Mouse (Mus musculus): ENCODE measurements around the gene Mgat5. TPM values are rescaled to one million over a fixed set of nuclear protein-coding genes. Genes with fewer than 3 reads are reported as not detected.
A peak's percentile ranks its signal among the peaks of the same experiment; 100 is the strongest.

Gene Mgat5
- polyA plus RNA-seq, 1 experiment from 2014 or later = 13.1 TPM

- Histone ChIP-seq H3K4me3 (ENCODE audit: low read length) (no peak overlapping the region), H3K36me3 (ENCODE audit: control insufficient read depth, insufficient read depth, low read length) (no peaks in the 10 kb centered on the region), H3K4me1 (ENCODE audit: control insufficient read depth, insufficient read depth, low read depth, low read length) (no peaks in the 10 kb centered on the region), H3K4me2 (ENCODE audit: low read length) (no peak overlapping the region), H3K27me3 (replicated peaks; ENCODE audit: control insufficient read depth, insufficient read depth, low read length) (no peaks in the 10 kb centered on the region), H3K9me3 (ENCODE audit: control insufficient read depth, low read length) (no peaks in the 10 kb centered on the region), H3K27ac (ENCODE audit: low read depth, low read length) (no peak overlapping the region), H3K9ac (ENCODE audit: low read depth, low read length) (no peak overlapping the region)
- no peak for ATAC-seq
- 80% methylated on average over 6 of the region's 6 CpGs for WGBS
Observed at GRCm38 (mm10) chr1:127192396-127192795, 12.4 kb upstream of the Mgat5 start.

GRCm38 (mm10) chr1:127199186-127199585 is 5.6 kb upstream of the Mgat5 start:
- H3K9ac ChIP-seq (ENCODE audit: low read depth, low read length) = no peak overlapping the region
- WGBS = 89% methylated on average over 2 of the region's 2 CpGs
- H3K27me3 ChIP-seq (replicated peaks; ENCODE audit: control insufficient read depth, insufficient read depth, low read length) = no peaks in the 10 kb centered on the region
- H3K4me1 ChIP-seq (ENCODE audit: control insufficient read depth, insufficient read depth, low read depth, low read length) = peaks cover 6% of the 10 kb centered on the region
- H3K36me3 ChIP-seq (ENCODE audit: control insufficient read depth, insufficient read depth, low read length) = no peaks in the 10 kb centered on the region
- no peak overlapping the region for H3K4me3 ChIP-seq (ENCODE audit: low read length)
- H3K9me3 ChIP-seq (ENCODE audit: control insufficient read depth, low read length) = no peaks in the 10 kb centered on the region
- H3K4me2 ChIP-seq (ENCODE audit: low read length) = no peak overlapping the region
- no peak overlapping the region for H3K27ac ChIP-seq (ENCODE audit: low read depth, low read length)
- ATAC-seq = no peak

- Histone ChIP-seq H3K9ac (ENCODE audit: low read depth, low read length) (no peak overlapping the region), H3K9me3 (ENCODE audit: control insufficient read depth, low read length) (no peaks in the 10 kb centered on the region), H3K4me1 (ENCODE audit: control insufficient read depth, insufficient read depth, low read depth, low read length) (peaks cover 16% of the 10 kb centered on the region), H3K27ac (ENCODE audit: low read depth, low read length) (no peak overlapping the region), H3K4me3 (ENCODE audit: low read length) (no peak overlapping the region), H3K27me3 (replicated peaks; ENCODE audit: control insufficient read depth, insufficient read depth, low read length) (no peaks in the 10 kb centered on the region), H3K36me3 (ENCODE audit: control insufficient read depth, insufficient read depth, low read length) (no peaks in the 10 kb centered on the region), H3K4me2 (ENCODE audit: low read length) (no peak overlapping the region)
- no peak for ATAC-seq
- WGBS = 78% methylated on average over 4 of the region's 4 CpGs
Observed at GRCm38 (mm10) chr1:127202360-127202759, 2.5 kb upstream of the Mgat5 start.

GRCm38 (mm10) chr1:127203231-127203764 is 1.5 kb upstream of the Mgat5 start:
- H3K36me3 ChIP-seq (ENCODE audit: control insufficient read depth, insufficient read depth, low read length) = no peaks in the 10 kb centered on the region
- H3K9ac ChIP-seq (ENCODE audit: low read depth, low read length) = no peak overlapping the region
- H3K27ac ChIP-seq (ENCODE audit: low read depth, low read length) = no peak overlapping the region
- no peaks in the 10 kb centered on the region for H3K27me3 ChIP-seq (replicated peaks; ENCODE audit: control insufficient read depth, insufficient read depth, low read length)
- no peaks in the 10 kb centered on the region for H3K9me3 ChIP-seq (ENCODE audit: control insufficient read depth, low read length)
- no peak for ATAC-seq
- no peak overlapping the region for H3K4me2 ChIP-seq (ENCODE audit: low read length)
- 56% methylated on average over 4 of the region's 4 CpGs for WGBS
- H3K4me1 ChIP-seq (ENCODE audit: control insufficient read depth, insufficient read depth, low read depth, low read length) = peaks cover 25% of the 10 kb centered on the region
- no peak overlapping the region for H3K4me3 ChIP-seq (ENCODE audit: low read length)

- H3K4me3 ChIP-seq (ENCODE audit: low read length) = peak overlapping the region; percentile 87
- no peaks in the 10 kb centered on the region for H3K9me3 ChIP-seq (ENCODE audit: control insufficient read depth, low read length)
- 0% methylated on average over 24 of the region's 24 CpGs for WGBS
- peaks cover 25% of the 10 kb centered on the region for H3K4me1 ChIP-seq (ENCODE audit: control insufficient read depth, insufficient read depth, low read depth, low read length)
- H3K4me2 ChIP-seq (ENCODE audit: low read length) = peak overlapping the region; percentile 80
- peak overlapping the region; percentile 91 for H3K9ac ChIP-seq (ENCODE audit: low read depth, low read length)
- H3K27ac ChIP-seq (ENCODE audit: low read depth, low read length) = peak overlapping the region; percentile 96
- no peaks in the 10 kb centered on the region for H3K27me3 ChIP-seq (replicated peaks; ENCODE audit: control insufficient read depth, insufficient read depth, low read length)
- no peaks in the 10 kb centered on the region for H3K36me3 ChIP-seq (ENCODE audit: control insufficient read depth, insufficient read depth, low read length)
- peak; percentile 2; the same call in 1 of the 2 replicates for ATAC-seq
Observed at GRCm38 (mm10) chr1:127205501-127206019, 745 bp downstream of the Mgat5 start.

- Histone ChIP-seq H3K27me3 (replicated peaks; ENCODE audit: control insufficient read depth, insufficient read depth, low read length) (no peaks in the 10 kb centered on the region), H3K4me2 (ENCODE audit: low read length) (peak overlapping the region; percentile 80), H3K4me3 (ENCODE audit: low read length) (peak overlapping the region; percentile 87), H3K9ac (ENCODE audit: low read depth, low read length) (peak overlapping the region; percentile 91), H3K9me3 (ENCODE audit: control insufficient read depth, low read length) (no peaks in the 10 kb centered on the region), H3K4me1 (ENCODE audit: control insufficient read depth, insufficient read depth, low read depth, low read length) (peaks cover 25% of the 10 kb centered on the region), H3K27ac (ENCODE audit: low read depth, low read length) (peak overlapping the region; percentile 96), H3K36me3 (ENCODE audit: control insufficient read depth, insufficient read depth, low read length) (no peaks in the 10 kb centered on the region)
- peak; percentile 46 for ATAC-seq
- under 1% methylated on average over 34 of the region's 39 CpGs for WGBS
Observed at GRCm38 (mm10) chr1:127206020-127206641, 1.3 kb downstream of the Mgat5 start.

- ATAC-seq = no peak
- Histone ChIP-seq H3K27ac (ENCODE audit: low read depth, low read length) (peak overlapping the region; percentile 96), H3K4me1 (ENCODE audit: control insufficient read depth, insufficient read depth, low read depth, low read length) (peaks cover 25% of the 10 kb centered on the region), H3K4me2 (ENCODE audit: low read length) (peak overlapping the region; percentile 80), H3K27me3 (replicated peaks; ENCODE audit: control insufficient read depth, insufficient read depth, low read length) (no peaks in the 10 kb centered on the region), H3K4me3 (ENCODE audit: low read length) (peak overlapping the region; percentile 87), H3K9ac (ENCODE audit: low read depth, low read length) (peak overlapping the region; percentile 91), H3K36me3 (ENCODE audit: control insufficient read depth, insufficient read depth, low read length) (no peaks in the 10 kb centered on the region), H3K9me3 (ENCODE audit: control insufficient read depth, low read length) (no peaks in the 10 kb centered on the region)
- 59% methylated on average over 11 of the region's 11 CpGs for WGBS
Observed at GRCm38 (mm10) chr1:127206881-127207555, 2.2 kb downstream of the Mgat5 start.

- Histone ChIP-seq H3K27ac (ENCODE audit: low read depth, low read length) (no peak overlapping the region), H3K4me2 (ENCODE audit: low read length) (peak overlapping the region; percentile 80), H3K27me3 (replicated peaks; ENCODE audit: control insufficient read depth, insufficient read depth, low read length) (no peaks in the 10 kb centered on the region), H3K9ac (ENCODE audit: low read depth, low read length) (peak overlapping the region; percentile 91; the same call in 1 of the 2 replicates), H3K4me1 (ENCODE audit: control insufficient read depth, insufficient read depth, low read depth, low read length) (peaks cover 25% of the 10 kb centered on the region), H3K36me3 (ENCODE audit: control insufficient read depth, insufficient read depth, low read length) (no peaks in the 10 kb centered on the region), H3K4me3 (ENCODE audit: low read length) (no peak overlapping the region), H3K9me3 (ENCODE audit: control insufficient read depth, low read length) (no peaks in the 10 kb centered on the region)
- no peak for ATAC-seq
- WGBS = 74% methylated on average over 9 of the region's 9 CpGs
Observed at GRCm38 (mm10) chr1:127208167-127208566, 3.4 kb downstream of the Mgat5 start.

- no peaks in the 10 kb centered on the region for H3K9me3 ChIP-seq (ENCODE audit: control insufficient read depth, low read length)
- no peaks in the 10 kb centered on the region for H3K27me3 ChIP-seq (replicated peaks; ENCODE audit: control insufficient read depth, insufficient read depth, low read length)
- no peaks in the 10 kb centered on the region for H3K36me3 ChIP-seq (ENCODE audit: control insufficient read depth, insufficient read depth, low read length)
- H3K9ac ChIP-seq (ENCODE audit: low read depth, low read length) = no peak overlapping the region
- H3K4me2 ChIP-seq (ENCODE audit: low read length) = no peak overlapping the region
- ATAC-seq = no peak
- H3K4me1 ChIP-seq (ENCODE audit: control insufficient read depth, insufficient read depth, low read depth, low read length) = peaks cover 5% of the 10 kb centered on the region
- no peak overlapping the region for H3K27ac ChIP-seq (ENCODE audit: low read depth, low read length)
- no peak overlapping the region for H3K4me3 ChIP-seq (ENCODE audit: low read length)
- WGBS = 36% methylated on average over 1 of the region's 1 CpGs
Observed at GRCm38 (mm10) chr1:127212812-127213211, 8.0 kb downstream of the Mgat5 start.
